Mouse (Mus musculus): ENCODE measurements around the gene Pdzd11. TPM values are rescaled to one million over a fixed set of nuclear protein-coding genes. Genes with fewer than 3 reads are reported as not detected.

Pdzd11 gene
- polyA plus RNA-seq, 1 experiment from 2014 or later: 145 TPM

GRCm38 (mm10) chrX:100618488-100618887 lies 7.9 kb downstream of the Pdzd11 start:
- no peaks in the 10 kb centered on the region for H3K9me3 ChIP-seq (ENCODE audit: control insufficient read depth, low read length)
- no peaks in the 10 kb centered on the region for H3K36me3 ChIP-seq (ENCODE audit: control insufficient read depth, insufficient read depth, low read length)
- DNase-seq (ENCODE audit: low spot score): no peak
- H3K4me1 ChIP-seq (replicated peaks; ENCODE audit: control insufficient read depth, insufficient read depth, low read length): no peaks in the 10 kb centered on the region
- ATAC-seq (ENCODE audit: low FRiP score): no peak
- no peak overlapping the region for H3K4me3 ChIP-seq (ENCODE audit: low read depth, low read length)
- no peak overlapping the region for H3K27ac ChIP-seq (ENCODE audit: low read depth, low read length)
- H3K9ac ChIP-seq (ENCODE audit: low read depth, low read length): no peak overlapping the region
- H3K4me2 ChIP-seq (replicated peaks; ENCODE audit: low read depth, low read length): no peak overlapping the region
- 63% methylated on average over 3 of the region's 3 CpGs for WGBS
- H3K27me3 ChIP-seq (ENCODE audit: control insufficient read depth, insufficient read depth, low read length): peaks cover 3% of the 10 kb centered on the region; the same call in 1 of the 2 replicates

- Histone ChIP-seq H3K4me1 (replicated peaks; ENCODE audit: control insufficient read depth, insufficient read depth, low read length) (no peaks in the 10 kb centered on the region), H3K4me3 (ENCODE audit: low read depth, low read length) (no peak within 1 kb of the TSS), H3K27me3 (ENCODE audit: control insufficient read depth, insufficient read depth, low read length) (no peaks in the 10 kb centered on the region), H3K27ac (ENCODE audit: low read depth, low read length) (no peak within 1 kb of the TSS), H3K4me2 (replicated peaks; ENCODE audit: low read depth, low read length) (no peak within 1 kb of the TSS), H3K36me3 (ENCODE audit: control insufficient read depth, insufficient read depth, low read length) (no peaks in the 10 kb centered on the region), H3K9ac (ENCODE audit: low read depth, low read length) (no peak within 1 kb of the TSS), H3K9me3 (ENCODE audit: control insufficient read depth, low read length) (no peaks in the 10 kb centered on the region)
- 100% methylated on average over 1 of the region's 1 CpGs for WGBS
- DNase-seq (ENCODE audit: low spot score) (no peak), ATAC-seq (ENCODE audit: low FRiP score) (no peak)
Observed at GRCm38 (mm10) chrX:100605314-100605713, 21.1 kb downstream of the Pdzd11 start, which contains the start of gene Arr3. Gene Arr3 (plus strand): TSS chrX:100605497.

- Histone ChIP-seq H3K4me3 (ENCODE audit: low read depth, low read length) (no peak overlapping the region), H3K4me2 (replicated peaks; ENCODE audit: low read depth, low read length) (no peak overlapping the region), H3K27ac (ENCODE audit: low read depth, low read length) (no peak overlapping the region), H3K4me1 (replicated peaks; ENCODE audit: control insufficient read depth, insufficient read depth, low read length) (no peaks in the 10 kb centered on the region), H3K36me3 (ENCODE audit: control insufficient read depth, insufficient read depth, low read length) (no peaks in the 10 kb centered on the region), H3K9me3 (ENCODE audit: control insufficient read depth, low read length) (no peaks in the 10 kb centered on the region), H3K27me3 (ENCODE audit: control insufficient read depth, insufficient read depth, low read length) (no peaks in the 10 kb centered on the region), H3K9ac (ENCODE audit: low read depth, low read length) (no peak overlapping the region)
- no peak for DNase-seq (ENCODE audit: low spot score)
- WGBS: 66% methylated on average over 4 of the region's 4 CpGs
- ATAC-seq (ENCODE audit: low FRiP score): no peak
Observed at GRCm38 (mm10) chrX:100599755-100600154, 26.6 kb downstream of the Pdzd11 start.

- Histone ChIP-seq H3K4me2 (replicated peaks; ENCODE audit: low read depth, low read length) (no peak overlapping the region), H3K27ac (ENCODE audit: low read depth, low read length) (no peak overlapping the region), H3K9me3 (ENCODE audit: control insufficient read depth, low read length) (no peaks in the 10 kb centered on the region), H3K9ac (ENCODE audit: low read depth, low read length) (no peak overlapping the region), H3K36me3 (ENCODE audit: control insufficient read depth, insufficient read depth, low read length) (no peaks in the 10 kb centered on the region), H3K27me3 (ENCODE audit: control insufficient read depth, insufficient read depth, low read length) (peaks cover 2% of the 10 kb centered on the region; the same call in 1 of the 2 replicates), H3K4me3 (ENCODE audit: low read depth, low read length) (no peak overlapping the region), H3K4me1 (replicated peaks; ENCODE audit: control insufficient read depth, insufficient read depth, low read length) (no peaks in the 10 kb centered on the region)
- ATAC-seq (ENCODE audit: low FRiP score): no peak
- 29% methylated on average over 5 of the region's 5 CpGs for WGBS
- peak; percentile 35 for DNase-seq (ENCODE audit: low spot score)
Observed at GRCm38 (mm10) chrX:100597439-100597838, 28.9 kb downstream of the Pdzd11 start.

- H3K4me2 ChIP-seq (replicated peaks; ENCODE audit: low read depth, low read length): no peak within 1 kb of the TSS
- no peak within 1 kb of the TSS for H3K27ac ChIP-seq (ENCODE audit: low read depth, low read length)
- no peak within 1 kb of the TSS for H3K9ac ChIP-seq (ENCODE audit: low read depth, low read length)
- no peaks in the 10 kb centered on the region for H3K9me3 ChIP-seq (ENCODE audit: control insufficient read depth, low read length)
- no peaks in the 10 kb centered on the region for H3K4me1 ChIP-seq (replicated peaks; ENCODE audit: control insufficient read depth, insufficient read depth, low read length)
- H3K36me3 ChIP-seq (ENCODE audit: control insufficient read depth, insufficient read depth, low read length): no peaks in the 10 kb centered on the region
- H3K4me3 ChIP-seq (ENCODE audit: low read depth, low read length): no peak within 1 kb of the TSS
- ATAC-seq (ENCODE audit: low FRiP score) (no peak), DNase-seq (ENCODE audit: low spot score) (no peak)
- peaks cover 3% of the 10 kb centered on the region; the same call in 1 of the 2 replicates for H3K27me3 ChIP-seq (ENCODE audit: control insufficient read depth, insufficient read depth, low read length)
- 70% methylated on average over 4 of the region's 4 CpGs for WGBS
Observed at GRCm38 (mm10) chrX:100594791-100595190, 31.6 kb downstream of the Pdzd11 start, which contains the start of gene P2ry4. Gene P2ry4 (minus strand): TSS chrX:100594869.

Other genes with a start within 250 kb of the Pdzd11 start
- gene Otud6a, start 197.6 kb downstream of the Pdzd11 start, polyA plus RNA-seq (2014; fragmentation: Nextera tagmentation; extraction: Ambion mirVana): not detected in 2 replicates
- gene Awat2, start 183.9 kb downstream of the Pdzd11 start, polyA plus RNA-seq (2014; fragmentation: Nextera tagmentation; extraction: Ambion mirVana): 0.32 and 0.71 TPM in 2 replicates
- 42.0 and 45.0 TPM in 2 replicates for gene Igbp1, start 132.3 kb downstream of the Pdzd11 start, polyA plus RNA-seq (2014; fragmentation: Nextera tagmentation; extraction: Ambion mirVana)
- not detected in 2 replicates for gene Dgat2l6, start 101.7 kb downstream of the Pdzd11 start, polyA plus RNA-seq (2014; fragmentation: Nextera tagmentation; extraction: Ambion mirVana)
- not detected in 2 replicates for gene Awat1, start 54.3 kb downstream of the Pdzd11 start, polyA plus RNA-seq (2014; fragmentation: Nextera tagmentation; extraction: Ambion mirVana)
- gene P2ry4, start 31.7 kb downstream of the Pdzd11 start, polyA plus RNA-seq (2014; fragmentation: Nextera tagmentation; extraction: Ambion mirVana): not detected in 2 replicates
- gene Arr3, start 21.1 kb downstream of the Pdzd11 start, polyA plus RNA-seq (2014; fragmentation: Nextera tagmentation; extraction: Ambion mirVana): 0.11 TPM in 1 of 2 replicates, not detected in the other
- 39.7 and 40.7 TPM in 2 replicates for gene Kif4, start 831 bp downstream of the Pdzd11 start, polyA plus RNA-seq (2014; fragmentation: Nextera tagmentation; extraction: Ambion mirVana)
- gene Gdpd2, start 103.3 kb upstream of the Pdzd11 start, polyA plus RNA-seq (2014; fragmentation: Nextera tagmentation; extraction: Ambion mirVana): 12.8 and 15.6 TPM in 2 replicates
- gene Dlg3, start 141.2 kb upstream of the Pdzd11 start, polyA plus RNA-seq (2014; fragmentation: Nextera tagmentation; extraction: Ambion mirVana): 8.1 and 13.8 TPM in 2 replicates